Mouse (Mus musculus): Measurements from ENCODE around the gene Bicra.

DNA sequence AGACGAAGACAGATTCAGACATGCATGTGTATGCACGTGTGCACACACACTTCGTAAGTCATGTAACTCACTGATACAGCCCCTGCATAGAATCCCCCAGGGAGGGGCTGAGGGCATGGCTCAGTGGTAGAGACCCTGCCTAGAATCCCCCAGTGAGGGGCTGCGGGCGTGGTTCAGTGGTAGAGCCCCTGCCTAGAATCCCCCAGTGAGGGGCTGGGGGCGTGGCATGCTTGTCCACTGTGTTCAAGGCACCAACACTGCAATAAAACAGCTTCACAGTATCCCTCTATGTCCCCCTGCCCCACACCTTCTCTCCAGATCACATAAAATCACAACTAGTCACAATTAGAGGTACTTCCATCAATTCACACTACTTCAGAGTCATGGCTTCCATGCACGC is 85.9 kb downstream of the Bicra start:
- TF ChIP-seq CTCF (IDR thresholded peaks at IDR 0.05; ENCODE audit: low read depth, low read length) (no peak), POLR2A (IDR thresholded peaks at IDR 0.05; ENCODE audit: insufficient read depth, low read length) (no peak), EP300 (IDR thresholded peaks at IDR 0.05; ENCODE audit: insufficient read depth, low read depth, low read length) (no peak)
